Mouse (Mus musculus): ENCODE data around the gene Cdip1. TPM values are rescaled to one million over a fixed set of nuclear protein-coding genes. Genes with fewer than 3 reads are reported as not detected.

Gene Cdip1
- total and polyA plus RNA-seq, 3 experiments = 22.2 to 28.0 (median 22.3) TPM

GRCm38 (mm10) chr16:4722128-4722914 lies 67.8 kb downstream of the Cdip1 start:
- peaks cover 6 to 26% of the 10 kb centered on the region in 2 experiments for H3K4me1 ChIP-seq (ENCODE audit: control insufficient read depth in 1 of 2, insufficient read depth in 2 of 2)
- peaks cover 7% of the 10 kb centered on the region for H3K9me3 ChIP-seq (replicated peaks; ENCODE audit: low read length)
- no peaks in the 10 kb centered on the region for H3K36me3 ChIP-seq (replicated peaks in 1 of 2; ENCODE audit: control insufficient read depth in 1 of 2, insufficient read depth in 1 of 2, low read length in 1 of 2)
- peak overlapping the region; percentile 99 for H3K4me2 ChIP-seq (ENCODE audit: insufficient read depth, low read depth, poor library complexity, severe bottlenecking)
- peak overlapping the region; percentile 84 for H3K27ac ChIP-seq (ENCODE audit: insufficient read depth, low read depth)
- TF ChIP-seq NELFE (IDR thresholded peaks at IDR 0.05; ENCODE audit: low read depth, low read length) (peak; percentile 82), CHD1 (IDR thresholded peaks at IDR 0.05; ENCODE audit: low read depth, low read length) (peak; percentile 71; the same call in 1 of the 2 replicates), ZMIZ1 (IDR thresholded peaks at IDR 0.05; ENCODE audit: low read depth, low read length) (peak; percentile 75; the same call in 1 of the 2 replicates), JUN (IDR thresholded peaks at IDR 0.05; ENCODE audit: insufficient read depth, low read depth, low read length) (no peak), TCF12 (IDR thresholded peaks at IDR 0.05; ENCODE audit: low read depth, low read length) (peak; percentile 71), EP300 (IDR thresholded peaks at IDR 0.05; ENCODE audit: low read length) (peak; percentile 82), MAZ (IDR thresholded peaks at IDR 0.05; ENCODE audit: low read depth, low read length) (no peak), IRF4 (IDR thresholded peaks at IDR 0.05; ENCODE audit: low read depth, low read length) (peak; percentile 69), GABPA (IDR thresholded peaks at IDR 0.05; ENCODE audit: insufficient replicate concordance, low read depth, low read length) (no peak), CTCF (conservative IDR thresholded peaks at IDR 0.05 in 1 of 2, IDR thresholded peaks at IDR 0.05 in 1 of 2; ENCODE audit: low read depth in 2 of 2, low read length in 2 of 2) (no peak), TBP (conservative IDR thresholded peaks at IDR 0.05; ENCODE audit: low read depth, low read length) (peak; percentile 92), MAFK (IDR thresholded peaks at IDR 0.05; ENCODE audit: insufficient replicate concordance, low read length) (peak; percentile 64), POLR2A (IDR thresholded peaks at IDR 0.05; ENCODE audit: low read depth, low read length) (peak; percentile 83), SMC3 (IDR thresholded peaks at IDR 0.05; ENCODE audit: low read depth, low read length) (no peak), RCOR1 (conservative IDR thresholded peaks at IDR 0.05; ENCODE audit: low read depth, low read length) (no peak), BHLHE40 (IDR thresholded peaks at IDR 0.05; ENCODE audit: low read depth, low read length) (0 out of 2 replicates have a peak, but pooled peaks have one; percentile 13), ZNF384 (IDR thresholded peaks at IDR 0.05; ENCODE audit: low read depth, low read length) (no peak), ZC3H11A (IDR thresholded peaks at IDR 0.05; ENCODE audit: low read depth, low read length) (no peak), ELF1 (IDR thresholded peaks at IDR 0.05; ENCODE audit: low read depth, low read length) (peak; percentile 62), ETS1 (conservative IDR thresholded peaks at IDR 0.05; ENCODE audit: low read depth, low read length) (peak; percentile 40; the same call in 1 of the 2 replicates), MXI1 (IDR thresholded peaks at IDR 0.05; ENCODE audit: low read depth, low read length) (peak; percentile 51; the same call in 1 of the 2 replicates), POLR2AphosphoS2 (IDR thresholded peaks at IDR 0.05; ENCODE audit: low read depth, low read length) (peak; percentile 75), E2F4 (IDR thresholded peaks at IDR 0.05; ENCODE audit: insufficient replicate concordance, low read depth, low read length) (no peak), MYC (IDR thresholded peaks at IDR 0.05; ENCODE audit: low read depth, low read length) (no peak), MAX (IDR thresholded peaks at IDR 0.05; ENCODE audit: low read length) (peak; percentile 38), NRF1 (IDR thresholded peaks at IDR 0.05; ENCODE audit: low read depth, low read length) (peak; percentile 21; the same call in 1 of the 2 replicates), PAX5 (IDR thresholded peaks at IDR 0.05; ENCODE audit: low read length) (no peak), USF1 (IDR thresholded peaks at IDR 0.05; ENCODE audit: low read depth, low read length) (no peak), JUND (conservative IDR thresholded peaks at IDR 0.05; ENCODE audit: low read depth, low read length) (no peak), SIN3A (IDR thresholded peaks at IDR 0.05; ENCODE audit: low read length) (peak; percentile 58), USF2 (conservative IDR thresholded peaks at IDR 0.05; ENCODE audit: low read depth, low read length) (no peak; the same call in 1 of the 2 replicates), UBTF (IDR thresholded peaks at IDR 0.05; ENCODE audit: low read depth, low read length) (no peak), CHD2 (IDR thresholded peaks at IDR 0.05; ENCODE audit: low read length) (peak; percentile 80), MEF2A (IDR thresholded peaks at IDR 0.05; ENCODE audit: borderline replicate concordance, low read depth, low read length) (peak; percentile 64; the same call in 1 of the 2 replicates), HCFC1 (IDR thresholded peaks at IDR 0.05; ENCODE audit: low read depth, low read length) (peak; percentile 70), KAT2A (IDR thresholded peaks at IDR 0.05; ENCODE audit: insufficient replicate concordance, low read length) (no peak), RAD21 (IDR thresholded peaks at IDR 0.05; ENCODE audit: low read depth, low read length) (no peak), ZKSCAN1 (IDR thresholded peaks at IDR 0.05; ENCODE audit: borderline replicate concordance, low read depth, low read length) (no peak)
- in situ Hi-C loops (cut with MboI; ENCODE audit: low pct_ligation_motif_present, low pct_unique_long_range_greater_than_20kb, low sequenced_read_pairs) (no loop called here), dilution Hi-C loops (cut with MboI; ENCODE audit: extremely low pct_ligation_motif_present, extremely low pct_unique_long_range_greater_than_20kb, low sequenced_read_pairs) (no loop called here)
- no peaks in the 10 kb centered on the region for H3K27me3 ChIP-seq (replicated peaks)
- H3K79me2 ChIP-seq (replicated peaks; ENCODE audit: control insufficient read depth, extremely low read depth, insufficient read depth, poor library complexity, severe bottlenecking) = peaks cover 7% of the 10 kb centered on the region
- H3K4me3 ChIP-seq (replicated peaks in 1 of 3; ENCODE audit: low read depth in 2 of 3, low read length in 2 of 3, poor library complexity in 1 of 3) = peak overlapping the region; percentile 28 to 38 (median 31)
- peak; percentile 81 for DNase-seq (ENCODE audit: extremely low read depth)
- peak overlapping the region; percentile 83 for H3K9ac ChIP-seq (ENCODE audit: insufficient read depth, low read depth)

All from CH12.LX (cell line).